26 mouse cellular contexts compared by ENCODE assay signal in genomic region chr12:69181800-69182199, GRCm38 (mm10). TPM values are rescaled to one million over a fixed set of nuclear protein-coding genes. Genes with fewer than 3 reads are reported as not detected.
DNase-seq lines count a peak whose midpoint lies in the region; ATAC-seq and TF ChIP-seq lines count a peak whose summit lies in the region.
"Had no signal": no experiment of that assay in that cellular context is flagged by ENCODE, and none has a peak within 500 bp of the region (broad histone marks: within the 10 kb centered on the region; RNA-seq: fewer than 3 reads in every experiment).

No protein-coding gene starts in this region.

- no peak overlapping the region for H3ac ChIP-seq in myocyte (ENCODE audit: control insufficient read depth, insufficient read length)

- H3K4me3 ChIP-seq in midbrain, embryonic 11.5 days (ENCODE audit: low read depth, low read length), result no peak overlapping the region
- H3K4me3 ChIP-seq in midbrain, embryonic 13.5 days (replicated peaks), result no peak overlapping the region
- H3K4me3 ChIP-seq in MEL (ENCODE audit: control insufficient read depth in 1 of 2, insufficient read depth in 1 of 2, low read depth in 2 of 2, low read length in 2 of 2) (no peak overlapping the region), myocyte (no peak overlapping the region)
- no peak overlapping the region for H3K4me3 ChIP-seq in stomach, postnatal 0 days (ENCODE audit: low read depth, low read length)
- H3K4me3 ChIP-seq: embryonic facial prominence, embryonic 10.5 days; embryonic facial prominence, embryonic 12.5 days; forebrain, embryonic 10.5 days; forebrain, embryonic 12.5 days had no signal

- ATAC-seq in midbrain, embryonic 11.5 days (ENCODE audit: low FRiP score), result no peak
- no peak for ATAC-seq in midbrain, embryonic 13.5 days
- no peak for ATAC-seq in stomach, postnatal 0 days (ENCODE audit: low FRiP score, low TSS enrichment)
- ATAC-seq: activated CD4-positive, CD25-positive, alpha-beta regulatory T cell, adult 4 months; forebrain, embryonic 14.5 days; forebrain, embryonic 16.5 days; Patski had no signal

- H3K9ac ChIP-seq in midbrain, embryonic 11.5 days (ENCODE audit: low read length), result no peak overlapping the region
- no peak overlapping the region for H3K9ac ChIP-seq in midbrain, embryonic 13.5 days (replicated peaks)
- no peak overlapping the region for H3K9ac ChIP-seq in MEL (ENCODE audit: control insufficient read depth, low read depth, low read length, poor library complexity, severe bottlenecking)
- H3K9ac ChIP-seq in stomach, postnatal 0 days (ENCODE audit: low read length), result no peak overlapping the region
- H3K9ac ChIP-seq: embryonic facial prominence, embryonic 12.5 days; forebrain, embryonic 12.5 days had no signal

- no peaks in the 10 kb centered on the region for H3K27me3 ChIP-seq in midbrain, embryonic 11.5 days (ENCODE audit: control insufficient read depth, insufficient read depth, low read length)
- H3K27me3 ChIP-seq in midbrain, embryonic 13.5 days, result no peaks in the 10 kb centered on the region
- H3K27me3 ChIP-seq in MEL (ENCODE audit: control insufficient read depth in 1 of 2, insufficient read depth in 2 of 2, low read length in 2 of 2) (no peaks in the 10 kb centered on the region), myocyte (ENCODE audit: control insufficient read depth, insufficient read depth, insufficient read length) (no peaks in the 10 kb centered on the region)
- no peaks in the 10 kb centered on the region for H3K27me3 ChIP-seq in stomach, postnatal 0 days (ENCODE audit: control insufficient read depth, insufficient read depth, low read length)
- H3K27me3 ChIP-seq: embryonic facial prominence, embryonic 12.5 days; forebrain, embryonic 12.5 days; Patski had no signal

- TF ChIP-seq POLR2A in MEL (IDR thresholded peaks at IDR 0.05; ENCODE audit: control insufficient read depth in 1 of 2, insufficient read depth in 1 of 2, low read depth in 1 of 2, low read length in 2 of 2, poor library complexity in 1 of 2), result peak in 1 of 2 experiments; percentile 46; a peak in 2 of 4 replicates
- no peak for TF ChIP-seq POLR2A in myocyte (IDR thresholded peaks at IDR 0.05; ENCODE audit: insufficient read length, low read depth)

- no peak overlapping the region for H3K4me2 ChIP-seq in midbrain, embryonic 11.5 days
- H3K4me2 ChIP-seq in midbrain, embryonic 13.5 days (replicated peaks), result no peak overlapping the region
- no peak overlapping the region for H3K4me2 ChIP-seq in myocyte (ENCODE audit: low read depth)
- H3K4me2 ChIP-seq in stomach, postnatal 0 days (replicated peaks; ENCODE audit: low read depth), result no peak overlapping the region
- H3K4me2 ChIP-seq: embryonic facial prominence, embryonic 12.5 days; forebrain, embryonic 12.5 days had no signal

- no peaks in the 10 kb centered on the region for H3K9me3 ChIP-seq in midbrain, embryonic 11.5 days (ENCODE audit: control insufficient read depth, low read length)
- H3K9me3 ChIP-seq in midbrain, embryonic 13.5 days, result no peaks in the 10 kb centered on the region
- H3K9me3 ChIP-seq in MEL (replicated peaks; ENCODE audit: insufficient read depth, low read length), result no peaks in the 10 kb centered on the region
- no peaks in the 10 kb centered on the region for H3K9me3 ChIP-seq in stomach, postnatal 0 days (ENCODE audit: control insufficient read depth, low read length)
- H3K9me3 ChIP-seq: embryonic facial prominence, embryonic 10.5 days; embryonic facial prominence, embryonic 12.5 days; forebrain, embryonic 10.5 days; forebrain, embryonic 12.5 days had no signal

- 84% methylated on average over 4 of the region's 4 CpGs for WGBS in midbrain, embryonic 11.5 days
- WGBS in midbrain, embryonic 13.5 days, result 88% methylated on average over 4 of the region's 4 CpGs
- 87% methylated on average over 4 of the region's 4 CpGs for WGBS in stomach, postnatal 0 days

- no peak for TF ChIP-seq RAD21 in MEL (IDR thresholded peaks at IDR 0.05; ENCODE audit: low read depth, low read length)

- no peak overlapping the region for H3K27ac ChIP-seq in midbrain, embryonic 11.5 days (ENCODE audit: low read depth, low read length)
- H3K27ac ChIP-seq in midbrain, embryonic 13.5 days, result no peak overlapping the region
- H3K27ac ChIP-seq in MEL (ENCODE audit: control insufficient read depth, low read depth, low read length), result no peak overlapping the region
- H3K27ac ChIP-seq in stomach, postnatal 0 days (replicated peaks), result no peak overlapping the region
- H3K27ac ChIP-seq: embryonic facial prominence, embryonic 10.5 days; embryonic facial prominence, embryonic 12.5 days; forebrain, embryonic 10.5 days; forebrain, embryonic 12.5 days had no signal

- no peak for TF ChIP-seq EP300 in MEL (IDR thresholded peaks at IDR 0.05; ENCODE audit: low read depth in 1 of 2, low read length in 2 of 2)
- TF ChIP-seq EP300 in stomach, postnatal 0 days (optimal IDR thresholded peaks at IDR 0.05), result no peak

- no peak for TF ChIP-seq CTCF in MEL (IDR thresholded peaks at IDR 0.05 in 2 of 3, conservative IDR thresholded peaks at IDR 0.05 in 1 of 3; ENCODE audit: control insufficient read depth in 1 of 3, insufficient read depth in 1 of 3, low read depth in 2 of 3, low read length in 3 of 3, poor library complexity in 1 of 3, severe bottlenecking in 1 of 3)
- no peak for TF ChIP-seq CTCF in stomach, postnatal 0 days (IDR thresholded peaks at IDR 0.05; ENCODE audit: low read depth)

- H3K4me1 ChIP-seq in midbrain, embryonic 11.5 days (ENCODE audit: control insufficient read depth, insufficient read depth, low read length), result peaks cover 13% of the 10 kb centered on the region
- peaks cover 21% of the 10 kb centered on the region for H3K4me1 ChIP-seq in midbrain, embryonic 13.5 days (replicated peaks)
- peaks cover 7% of the 10 kb centered on the region in 2 experiments; a peak in 3 of 4 replicates for H3K4me1 ChIP-seq in MEL (ENCODE audit: control insufficient read depth in 1 of 2, insufficient read depth in 2 of 2, low read length in 2 of 2)
- no peaks in the 10 kb centered on the region for H3K4me1 ChIP-seq in stomach, postnatal 0 days (replicated peaks; ENCODE audit: control insufficient read depth, insufficient read depth)

- H3K36me3 ChIP-seq in midbrain, embryonic 11.5 days (ENCODE audit: control insufficient read depth, insufficient read depth, low read length), result peaks cover 2% of the 10 kb centered on the region; the same call in 1 of the 2 replicates
- peaks cover 9% of the 10 kb centered on the region; the same call in 1 of the 2 replicates for H3K36me3 ChIP-seq in midbrain, embryonic 13.5 days
- H3K36me3 ChIP-seq in MEL (ENCODE audit: control insufficient read depth in 1 of 2, insufficient read depth in 2 of 2, low read length in 2 of 2), result peaks cover 8 to 20% of the 10 kb centered on the region in 2 experiments
- H3K36me3 ChIP-seq in myocyte (ENCODE audit: control insufficient read depth, insufficient read depth), result peaks cover 6% of the 10 kb centered on the region
- H3K36me3 ChIP-seq in stomach, postnatal 0 days (ENCODE audit: control insufficient read depth, insufficient read depth, low read length), result peaks cover 2% of the 10 kb centered on the region; the same call in 1 of the 2 replicates

- H3K79me2 ChIP-seq in MEL (ENCODE audit: control insufficient read depth, insufficient read depth, low read length, poor library complexity) (peaks cover 33% of the 10 kb centered on the region), myocyte (ENCODE audit: control insufficient read depth, insufficient read depth) (peaks cover 41% of the 10 kb centered on the region)

- DNase-seq in embryo, embryonic 10 days (ENCODE audit: low spot score), result peak; percentile 1
- no peak for DNase-seq in embryo, embryonic 10.5 days (ENCODE audit: low spot score)
- DNase-seq in midbrain, embryonic 11.5 days (ENCODE audit: low spot score, missing footprints), result peak; percentile 77
- no peak for DNase-seq in MEL (ENCODE audit: low read depth, low spot score)
- DNase-seq in B cell, adult 2 months, result no peak
- no peak for DNase-seq in stomach, postnatal 0 days (ENCODE audit: low spot score)
- DNase-seq: adrenal gland, adult 8-10 months; adrenal gland, postnatal 14 days; adrenal gland, postnatal 36 days; cerebellum, adult 11-12 months; cerebellum, adult 2 months; cerebellum, adult 9-10 months; cerebellum, postnatal 10 days; cerebellum, postnatal 25 days had no signal

RNA-seq across cellular contexts. Expression of gene Rpl36al, which starts 2.1 kb away (rescaled TPM):
- polyA plus RNA-seq in midbrain, embryonic 11.5 days (2014; fragmentation: Nextera tagmentation; extraction: Ambion mirVana), result 470 and 474 TPM in 2 replicates
- 369 and 374 TPM in 2 replicates for polyA plus RNA-seq in midbrain, embryonic 13.5 days (2015; fragmentation: Nextera tagmentation; extraction: Ambion mirVana)
- 1,318 and 1,322 TPM in 2 replicates for total RNA-seq in MEL (2012; rRNA removed)
- polyA plus RNA-seq in MEL (2012; ENCODE audit: insufficient read depth in 1 of 2, insufficient read length in 2 of 2, low read depth in 1 of 2, low replicate concordance in 2 of 2, missing spikeins in 1 of 2) (100 to 1,000 TPM in 1 of 2 experiments, not detected in 1; 696 TPM), myocyte (2012; fragmentation: generic; extraction: Trizol) (880 TPM)
- polyA plus RNA-seq in stomach, postnatal 0 days (2015; fragmentation: Nextera tagmentation; extraction: Ambion mirVana), result 843 and 974 TPM in 2 replicates

RNA-seq across cellular contexts. Expression of gene Mgat2, which starts 2.2 kb away (rescaled TPM):
- polyA plus RNA-seq in midbrain, embryonic 11.5 days (2014; fragmentation: Nextera tagmentation; extraction: Ambion mirVana), result 34.5 and 35.7 TPM in 2 replicates
- 32.0 and 35.0 TPM in 2 replicates for polyA plus RNA-seq in midbrain, embryonic 13.5 days (2015; fragmentation: Nextera tagmentation; extraction: Ambion mirVana)
- 43.3 and 65.3 TPM in 2 replicates for total RNA-seq in MEL (2012; rRNA removed)
- polyA plus RNA-seq in MEL (2012; ENCODE audit: insufficient read depth in 1 of 2, insufficient read length in 2 of 2, low read depth in 1 of 2, low replicate concordance in 2 of 2, missing spikeins in 1 of 2), result 10 to 100 TPM in 1 of 2 experiments, not detected in 1; 40.9 TPM
- 20.7 TPM for polyA plus RNA-seq in myocyte (2012; fragmentation: generic; extraction: Trizol)
- polyA plus RNA-seq in stomach, postnatal 0 days (2015; fragmentation: Nextera tagmentation; extraction: Ambion mirVana), result 52.3 and 54.4 TPM in 2 replicates

RNA-seq across cellular contexts. Expression of gene Lrr1, which starts 13.2 kb away (rescaled TPM):
- polyA plus RNA-seq in midbrain, embryonic 11.5 days (2014; fragmentation: Nextera tagmentation; extraction: Ambion mirVana), result 28.9 and 31.1 TPM in 2 replicates
- polyA plus RNA-seq in midbrain, embryonic 13.5 days (2015; fragmentation: Nextera tagmentation; extraction: Ambion mirVana), result 9.7 and 11.0 TPM in 2 replicates
- total RNA-seq in MEL (2012; rRNA removed), result 10.2 and 14.1 TPM in 2 replicates
- polyA plus RNA-seq in MEL (2012; ENCODE audit: insufficient read depth in 1 of 2, insufficient read length in 2 of 2, low read depth in 1 of 2, low replicate concordance in 2 of 2, missing spikeins in 1 of 2) (10 to 100 TPM in 1 of 2 experiments, not detected in 1; 23.1 TPM), myocyte (2012; fragmentation: generic; extraction: Trizol) (5.1 TPM)
- polyA plus RNA-seq in stomach, postnatal 0 days (2015; fragmentation: Nextera tagmentation; extraction: Ambion mirVana), result 4.3 and 5.2 TPM in 2 replicates
- total RNA-seq: adrenal gland, adult 18-20 months; adrenal gland, adult 8-10 months had no signal

RNA-seq across cellular contexts. Expression of gene Gm49383, which starts 15.1 kb away (rescaled TPM):
- 37.6 and 38.9 TPM in 2 replicates for polyA plus RNA-seq in midbrain, embryonic 11.5 days (2014; fragmentation: Nextera tagmentation; extraction: Ambion mirVana)
- 20.7 and 24.5 TPM in 2 replicates for polyA plus RNA-seq in midbrain, embryonic 13.5 days (2015; fragmentation: Nextera tagmentation; extraction: Ambion mirVana)
- 25.2 and 27.5 TPM in 2 replicates for total RNA-seq in MEL (2012; rRNA removed)
- 10 to 100 TPM in 1 of 2 experiments, not detected in 1; 28.8 TPM for polyA plus RNA-seq in MEL (2012; ENCODE audit: insufficient read depth in 1 of 2, insufficient read length in 2 of 2, low read depth in 1 of 2, low replicate concordance in 2 of 2, missing spikeins in 1 of 2)
- 2.6 TPM for polyA plus RNA-seq in myocyte (2012; fragmentation: generic; extraction: Trizol)
- 6.9 and 10.3 TPM in 2 replicates for polyA plus RNA-seq in stomach, postnatal 0 days (2015; fragmentation: Nextera tagmentation; extraction: Ambion mirVana)
- polyA plus RNA-seq: erythroblast, embryonic 14.5 days had no signal

RNA-seq across cellular contexts. Expression of gene Dnaaf2, which starts 16.4 kb away (rescaled TPM):
- polyA plus RNA-seq in midbrain, embryonic 11.5 days (2014; fragmentation: Nextera tagmentation; extraction: Ambion mirVana), result 12.4 and 13.3 TPM in 2 replicates
- polyA plus RNA-seq in midbrain, embryonic 13.5 days (2015; fragmentation: Nextera tagmentation; extraction: Ambion mirVana), result 8.2 and 8.9 TPM in 2 replicates
- 7.6 and 10.1 TPM in 2 replicates for total RNA-seq in MEL (2012; rRNA removed)
- polyA plus RNA-seq in MEL (2012; ENCODE audit: insufficient read depth in 1 of 2, insufficient read length in 2 of 2, low read depth in 1 of 2, low replicate concordance in 2 of 2, missing spikeins in 1 of 2), result 1 to 10 TPM in 1 of 2 experiments, not detected in 1; 5.5 TPM
- polyA plus RNA-seq in myocyte (2012; fragmentation: generic; extraction: Trizol), result 2.6 TPM
- 4.0 and 5.2 TPM in 2 replicates for polyA plus RNA-seq in stomach, postnatal 0 days (2015; fragmentation: Nextera tagmentation; extraction: Ambion mirVana)

Comparison
In these comparisons a context has a peak if more than half of its experiments do, and no peak if none do; other contexts are left out.
1. DNase-seq: peak in embryo, embryonic 10 days (single experiment) and midbrain, embryonic 11.5 days (single experiment); none in embryo, embryonic 10.5 days (single experiment), MEL (single experiment), B cell, adult 2 months (0 of 2) and stomach, postnatal 0 days (single experiment).